Comparison of ENCODE assay signal across 9 mouse cellular contexts in the genomic region with DNA sequence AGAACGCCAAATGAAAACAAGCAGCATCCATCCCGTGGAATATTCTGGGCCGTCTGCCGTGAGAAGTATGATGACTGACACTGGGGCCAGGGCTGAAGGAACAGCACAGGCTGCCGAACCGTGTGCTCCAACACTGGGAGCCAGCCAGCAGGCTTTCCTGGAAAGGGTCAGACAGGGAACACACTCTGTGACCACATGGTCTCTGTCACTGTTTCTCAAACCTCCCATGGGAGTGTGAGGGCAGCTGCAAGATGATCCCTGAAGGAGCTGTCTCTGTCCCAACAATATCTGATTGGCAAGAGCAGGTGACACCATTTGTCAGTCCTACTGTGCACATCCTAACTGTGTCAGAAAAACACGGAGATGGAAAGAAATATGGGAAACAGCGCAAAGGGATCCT. TPM values are rescaled to one million over a fixed set of nuclear protein-coding genes. Genes with fewer than 3 reads are reported as not detected.
A peak's percentile ranks its signal among the peaks of the same experiment; 100 is the strongest.
DNase-seq lines count a peak whose midpoint lies in the region.
"Had no signal": no experiment of that assay in that cellular context is flagged by ENCODE, and none has a peak within 500 bp of the region (broad histone marks: within the 10 kb centered on the region; RNA-seq: fewer than 3 reads in every experiment).

No protein-coding gene starts in this region.

- H3K36me3 ChIP-seq in macrophage (ENCODE audit: inconsistent target): no peaks in the 10 kb centered on the region
- H3K36me3 ChIP-seq: hindbrain, embryonic 13.5 days had no signal

- DNase-seq in cerebellum, postnatal 14 days: peak; percentile 44 to 67
- no peak for DNase-seq in cerebellum, adult 18-20 months
- DNase-seq in lung, postnatal 10 days: peak; percentile 51
- DNase-seq in lung, postnatal 4 days: no peak
- peak; percentile 66 for DNase-seq in gastrocnemius, postnatal 25 days
- no peak for DNase-seq in retina, postnatal 1 day
- DNase-seq in cerebellum, postnatal 25 days: no peak

- peaks cover 100% of the 10 kb centered on the region for H3K79me2 ChIP-seq in macrophage (ENCODE audit: inconsistent target)

- no peak overlapping the region for H3K4me3 ChIP-seq in macrophage (ENCODE audit: inconsistent target)
- H3K4me3 ChIP-seq: hindbrain, embryonic 13.5 days had no signal

- H3K27ac ChIP-seq in macrophage: peak overlapping the region; percentile 78
- H3K27ac ChIP-seq: hindbrain, embryonic 13.5 days had no signal

- WGBS in macrophage (ENCODE audit: missing documents): 83% methylated on average over 8 of the region's 8 CpGs

RNA-seq across cellular contexts. Expression of a gene that starts 16.8 kb away (rescaled TPM):
- total RNA-seq in gastrocnemius, postnatal 25 days (2021): 1 to 10 TPM; 3.2 to 4.6 TPM
- 100 to 1,000 TPM in 3 of 26 experiments, 10 to 100 TPM in 21, 1 to 10 TPM in 2; 9.1 to 309 (median 31.2) TPM for total RNA-seq in macrophage (2018; cell fraction: chromatin; rRNA removed)
- total RNA-seq in macrophage (2018; cell fraction: cytosol; rRNA removed): 10 to 100 TPM in 13 of 26 experiments, 1 to 10 TPM in 13; 4.6 to 56.9 (median 12.5) TPM
- 100 to 1,000 TPM in 1 of 26 experiments, 10 to 100 TPM in 15, 1 to 10 TPM in 10; 6.6 to 122 (median 16.8) TPM for total RNA-seq in macrophage (2018; cell fraction: nucleus; rRNA removed)
- 6.4 to 13.5 TPM (median 8.7 TPM) in 3 replicates for polyA plus RNA-seq in macrophage (2018)

RNA-seq across cellular contexts. Expression of a gene that starts 39.6 kb away (rescaled TPM):
- total RNA-seq in gastrocnemius, postnatal 25 days (2021): 10 to 100 TPM; 63.5 to 64.9 TPM
- total RNA-seq in macrophage (2018; cell fraction: chromatin; rRNA removed): 1 to 10 TPM in 20 of 26 experiments, under 1 TPM in 4, not detected in 2; 0.65 to 9.7 (median 2.2) TPM
- total RNA-seq in macrophage (2018; cell fraction: cytosol; rRNA removed): 10 to 100 TPM; 14.1 to 26.6 (median 18.8) TPM
- total RNA-seq in macrophage (2018; cell fraction: nucleus; rRNA removed): 10 to 100 TPM in 3 of 26 experiments, 1 to 10 TPM in 23; 2.0 to 27.2 (median 7.0) TPM
- polyA plus RNA-seq in macrophage (2018): 5.1 to 28.7 TPM (median 17.8 TPM) in 3 replicates

Comparison
In these comparisons a context has a peak if more than half of its experiments do, and no peak if none do; other contexts are left out.
1. DNase-seq: peak in cerebellum, postnatal 14 days (2 of 2), lung, postnatal 10 days (single experiment) and gastrocnemius, postnatal 25 days (single experiment); none in cerebellum, adult 18-20 months (0 of 2), lung, postnatal 4 days (0 of 2), retina, postnatal 1 day (single experiment) and cerebellum, postnatal 25 days (0 of 2).